Mouse (Mus musculus) hindbrain, embryonic 10.5 days (tissue): ENCODE measurements around the gene Tbk1. TPM values are rescaled to one million over a fixed set of nuclear protein-coding genes. Genes with fewer than 3 reads are reported as not detected.

Experiments
- DNase-seq: peaks from one replicate; pipeline ENCODE4 v3.0.0-alpha.2; 2017; ENCODE audit warnings: low spot score
- H3K27ac ChIP-seq: fragments of 300-500 bp; sonication (generic); 2 replicates; pipeline ENCODE4 v1.5.1; 2016; ENCODE audit warnings: mild to moderate bottlenecking, moderate library complexity
- H3K27me3 ChIP-seq: fragments of 300-500 bp; sonication (generic); 2 replicates; pipeline ENCODE4 v1.6.1; 2016; ENCODE audit warnings: mild to moderate bottlenecking; ENCODE audit not compliant: poor library complexity, insufficient read depth, severe bottlenecking
- H3K36me3 ChIP-seq: fragments of 300-500 bp; sonication (generic); 2 replicates; pipeline ENCODE4 v1.6.1; 2016; ENCODE audit warnings: mild to moderate bottlenecking, moderate library complexity
- H3K4me1 ChIP-seq: fragments of 300-500 bp; sonication (generic); replicated peaks from 2 replicates; pipeline ENCODE4 v1.6.1; 2016; ENCODE audit warnings: mild to moderate bottlenecking
- H3K4me3 ChIP-seq: fragments of 300-500 bp; sonication (generic); 2 replicates; pipeline ENCODE4 v1.5.1; 2016; ENCODE audit warnings: mild to moderate bottlenecking, moderate library complexity
- H3K9me3 ChIP-seq: fragments of 300-500 bp; sonication (generic); 2 replicates; pipeline ENCODE4 v1.6.1; 2016; ENCODE audit warnings: mild to moderate bottlenecking, moderate library complexity
- WGBS: fragments of 180-500 bp; shearing (Covaris S2); methylation state at CpG from one replicate; pipeline ENCODE4 v1.1.7; 2016; 5-methylcytosine and 5-hydroxymethylcytosine counted together
- polyA plus RNA-seq: library from polyadenylated mRNA; unstranded; fragments of >200 nt; fragmentation: Nextera tagmentation; extraction: Ambion mirVana; gene quantifications from 2 replicates; pipeline ENCODE4 v1.2.1, GENCODE M21; 2016

Gene Tbk1
- polyA plus RNA-seq, 1 experiment from 2014 or later: 30.6 TPM

DNA sequence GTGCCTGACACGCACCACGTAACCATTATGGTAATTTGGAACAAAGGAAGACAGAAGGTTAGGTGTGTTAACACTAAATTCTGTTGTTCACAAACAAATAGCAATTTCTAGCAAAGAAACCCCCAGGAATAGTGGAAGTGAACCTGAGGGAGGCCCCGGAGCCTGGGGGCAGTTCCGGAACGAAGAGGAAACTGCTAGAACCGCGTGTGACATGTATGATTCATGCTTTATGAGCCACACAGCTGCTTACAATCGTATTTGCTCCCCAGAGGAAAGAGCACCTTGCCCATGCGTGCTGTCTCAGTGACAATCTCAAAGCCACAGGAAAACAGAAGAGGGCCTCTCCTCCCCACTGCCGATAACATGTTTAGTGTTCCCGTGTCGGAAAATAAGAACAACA is 3.6 kb downstream of the Tbk1 start:
- Histone ChIP-seq H3K4me3 (no peak overlapping the region), H3K36me3 (peaks cover 50% of the 10 kb centered on the region), H3K4me1 (peaks cover 13% of the 10 kb centered on the region), H3K27ac (no peak overlapping the region), H3K27me3 (no peaks in the 10 kb centered on the region), H3K9me3 (no peaks in the 10 kb centered on the region)
- 96% methylated on average over 12 of the region's 12 CpGs for WGBS
- DNase-seq: no peak

DNA sequence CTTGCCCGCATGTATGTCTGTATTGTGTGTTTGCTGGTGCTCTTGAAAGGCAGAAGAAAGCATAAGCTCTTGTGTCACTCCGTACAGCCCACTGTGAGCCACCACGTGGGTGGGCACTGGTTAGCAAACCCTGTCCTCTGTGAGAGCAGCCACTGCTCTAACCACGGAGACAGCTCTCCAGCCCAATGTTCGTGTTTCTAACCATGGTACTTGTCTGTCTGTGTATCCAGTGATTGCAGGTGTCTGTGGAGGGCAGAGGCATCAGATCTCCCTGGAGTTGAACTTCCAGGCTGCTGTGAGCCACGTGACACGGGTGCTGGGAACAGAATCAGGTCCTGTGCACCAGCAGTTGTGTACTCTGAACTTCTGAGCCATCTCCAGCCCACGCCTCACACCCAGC is 4.3 kb downstream of the Tbk1 start:
- Histone ChIP-seq H3K9me3 (no peaks in the 10 kb centered on the region), H3K27ac (no peak overlapping the region), H3K36me3 (peaks cover 57% of the 10 kb centered on the region), H3K4me3 (no peak overlapping the region), H3K27me3 (no peaks in the 10 kb centered on the region), H3K4me1 (peaks cover 13% of the 10 kb centered on the region)
- WGBS: 95% methylated on average over 8 of the region's 8 CpGs
- DNase-seq: no peak

DNA sequence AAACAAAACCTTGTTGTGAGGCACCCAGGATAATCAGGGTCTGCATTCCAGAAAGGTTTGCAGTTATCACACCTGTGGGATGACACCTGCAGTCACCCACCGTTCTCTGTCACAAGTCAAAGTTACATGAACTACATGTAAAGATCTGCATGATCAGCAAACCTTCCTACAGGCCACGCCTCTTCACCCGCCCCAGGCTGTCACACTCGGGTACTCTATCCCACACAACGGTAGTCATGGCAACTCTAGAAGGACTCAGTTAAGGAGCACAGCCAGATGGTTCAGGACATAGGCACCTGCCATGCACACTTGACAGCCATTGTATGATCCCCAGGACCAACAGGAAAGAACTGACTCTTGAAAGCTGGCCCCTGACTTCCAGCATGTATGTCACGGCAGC is 5.2 kb downstream of the Tbk1 start:
- H3K27ac ChIP-seq: no peak overlapping the region
- WGBS: 74% methylated on average over 6 of the region's 6 CpGs
- DNase-seq: peak; percentile 12
- H3K4me1 ChIP-seq: peaks cover 13% of the 10 kb centered on the region
- H3K4me3 ChIP-seq: no peak overlapping the region
- no peaks in the 10 kb centered on the region for H3K9me3 ChIP-seq
- H3K27me3 ChIP-seq: no peaks in the 10 kb centered on the region
- peaks cover 59% of the 10 kb centered on the region for H3K36me3 ChIP-seq

- no peak for DNase-seq
- no peak overlapping the region for H3K27ac ChIP-seq
- no peak overlapping the region for H3K4me3 ChIP-seq
- WGBS: 98% methylated on average over 5 of the region's 5 CpGs
- H3K36me3 ChIP-seq: peaks cover 69% of the 10 kb centered on the region
- no peaks in the 10 kb centered on the region for H3K9me3 ChIP-seq
- peaks cover 6% of the 10 kb centered on the region for H3K4me1 ChIP-seq
- H3K27me3 ChIP-seq: no peaks in the 10 kb centered on the region
Measured at GRCm38 (mm10) chr10:121580381-121580780, 6.2 kb downstream of the Tbk1 start.

DNA sequence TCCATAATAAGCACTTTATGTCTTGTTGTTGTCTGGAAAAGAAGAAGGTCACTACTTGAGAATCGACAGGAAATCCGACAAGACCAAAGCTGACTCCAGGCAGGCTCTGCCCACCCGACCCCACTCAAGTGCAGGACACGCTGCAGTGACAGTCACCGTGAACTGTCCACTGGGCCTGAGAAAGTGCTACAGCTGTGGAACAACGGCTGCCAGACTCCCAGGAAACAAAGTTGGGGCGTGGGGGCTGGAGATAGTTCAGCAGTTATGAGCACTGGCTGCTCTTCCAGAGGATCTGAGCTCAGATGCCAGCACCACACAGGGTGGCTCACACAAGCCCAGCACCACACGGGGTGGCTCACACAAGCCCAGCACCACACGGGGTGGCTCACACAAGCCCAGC is 10.2 kb downstream of the Tbk1 start:
- H3K4me3 ChIP-seq: no peak overlapping the region
- H3K27ac ChIP-seq: no peak overlapping the region
- no peaks in the 10 kb centered on the region for H3K9me3 ChIP-seq
- no peak for DNase-seq
- peaks cover 67% of the 10 kb centered on the region for H3K36me3 ChIP-seq
- WGBS: 93% methylated on average over 9 of the region's 9 CpGs
- H3K27me3 ChIP-seq: no peaks in the 10 kb centered on the region
- H3K4me1 ChIP-seq: no peaks in the 10 kb centered on the region

GRCm38 (mm10) chr10:121571511-121572147 is 15.0 kb downstream of the Tbk1 start:
- Histone ChIP-seq H3K36me3 (peaks cover 71% of the 10 kb centered on the region), H3K27me3 (no peaks in the 10 kb centered on the region), H3K27ac (no peak overlapping the region), H3K4me3 (no peak overlapping the region), H3K9me3 (no peaks in the 10 kb centered on the region), H3K4me1 (peaks cover 17% of the 10 kb centered on the region)
- DNase-seq: no peak
- WGBS: 96% methylated on average over 22 of the region's 22 CpGs

DNA sequence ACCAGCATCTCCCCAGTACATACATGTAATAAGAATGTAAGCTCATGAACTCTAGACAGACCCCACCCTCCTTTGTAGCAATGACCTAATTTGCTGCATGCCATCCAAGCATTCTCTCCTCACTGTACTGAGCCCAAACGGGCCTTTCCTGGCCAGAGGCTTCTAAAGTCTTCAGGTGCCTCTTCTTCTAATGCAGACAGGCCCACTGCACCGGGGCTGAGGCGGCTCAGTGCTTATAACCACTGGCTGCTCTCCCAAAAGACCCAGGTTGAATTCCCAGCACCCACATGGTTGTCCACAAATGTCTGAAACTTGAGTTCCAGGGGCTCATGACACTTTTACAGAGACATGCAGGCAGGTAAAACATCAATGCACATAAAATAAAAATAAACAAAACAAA is 15.6 kb downstream of the Tbk1 start:
- Histone ChIP-seq H3K4me1 (peaks cover 17% of the 10 kb centered on the region), H3K9me3 (no peaks in the 10 kb centered on the region), H3K27me3 (no peaks in the 10 kb centered on the region), H3K4me3 (no peak overlapping the region), H3K36me3 (peaks cover 68% of the 10 kb centered on the region), H3K27ac (no peak overlapping the region)
- DNase-seq: no peak
- WGBS: 92% methylated on average over 3 of the region's 3 CpGs

DNA sequence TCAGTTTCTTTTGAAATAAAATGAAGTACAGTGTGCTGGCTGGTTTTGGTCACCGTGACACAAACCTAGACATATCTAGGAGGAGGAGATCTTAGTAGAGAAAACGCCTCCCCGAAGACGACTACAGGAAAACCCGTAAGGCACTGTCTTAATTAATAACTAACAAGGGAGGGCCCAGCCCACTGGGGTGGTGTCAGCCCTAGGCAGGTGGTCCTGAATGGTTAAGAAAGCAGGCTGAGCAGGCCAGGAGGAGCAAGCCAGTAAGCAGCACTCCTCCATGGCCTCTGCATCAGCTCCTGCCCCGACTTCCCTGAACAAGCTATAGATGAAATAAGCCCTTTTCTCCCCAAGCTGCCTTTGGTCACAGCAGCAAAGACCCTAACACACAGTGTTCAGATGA is 16.8 kb downstream of the Tbk1 start:
- Histone ChIP-seq H3K4me3 (no peak overlapping the region), H3K4me1 (peaks cover 17% of the 10 kb centered on the region), H3K27ac (no peak overlapping the region), H3K27me3 (no peaks in the 10 kb centered on the region), H3K9me3 (no peaks in the 10 kb centered on the region), H3K36me3 (peaks cover 68% of the 10 kb centered on the region)
- 82% methylated on average over 6 of the region's 6 CpGs for WGBS
- DNase-seq: no peak

GRCm38 (mm10) chr10:121569001-121569589 is 17.5 kb downstream of the Tbk1 start:
- 0 out of 2 replicates have a peak overlapping the region, but pooled peaks have one; percentile 30 for H3K4me3 ChIP-seq
- DNase-seq: peak; percentile 28
- H3K4me1 ChIP-seq: peaks cover 17% of the 10 kb centered on the region
- peak overlapping the region; percentile 41; the same call in 1 of the 2 replicates for H3K27ac ChIP-seq
- H3K36me3 ChIP-seq: peaks cover 68% of the 10 kb centered on the region
- no peaks in the 10 kb centered on the region for H3K9me3 ChIP-seq
- 11% methylated on average over 23 of the region's 23 CpGs for WGBS
- no peaks in the 10 kb centered on the region for H3K27me3 ChIP-seq

- Histone ChIP-seq H3K4me3 (0 out of 2 replicates have a peak overlapping the region, but pooled peaks have one; percentile 30), H3K9me3 (no peaks in the 10 kb centered on the region), H3K4me1 (peaks cover 17% of the 10 kb centered on the region), H3K27ac (no peak overlapping the region), H3K27me3 (no peaks in the 10 kb centered on the region), H3K36me3 (peaks cover 72% of the 10 kb centered on the region)
- 73% methylated on average over 7 of the region's 7 CpGs for WGBS
- no peak for DNase-seq
Measured at GRCm38 (mm10) chr10:121568534-121568933, 18.1 kb downstream of the Tbk1 start.

DNA sequence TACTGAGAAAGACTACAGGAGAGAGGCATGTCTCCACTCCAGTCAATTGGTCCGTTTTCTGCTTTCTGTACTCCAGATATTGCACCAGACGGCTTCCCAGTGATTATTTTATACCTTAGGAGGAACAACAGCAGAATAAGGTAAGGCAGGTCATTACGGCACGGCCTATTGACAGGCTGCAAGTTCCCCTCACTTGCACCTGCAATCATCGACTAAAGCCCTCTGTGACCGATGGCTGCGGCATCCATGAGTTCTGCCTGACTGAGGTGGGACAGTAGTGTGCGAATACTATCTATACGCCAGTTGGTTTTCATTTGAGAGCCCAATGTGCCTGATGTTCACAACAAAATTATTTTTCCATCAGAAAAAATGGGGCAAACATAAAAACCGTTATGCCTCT is 18.6 kb downstream of the Tbk1 start:
- H3K27ac ChIP-seq: no peak overlapping the region
- H3K27me3 ChIP-seq: no peaks in the 10 kb centered on the region
- 96% methylated on average over 10 of the region's 10 CpGs for WGBS
- DNase-seq: no peak
- H3K4me1 ChIP-seq: peaks cover 17% of the 10 kb centered on the region
- no peaks in the 10 kb centered on the region for H3K9me3 ChIP-seq
- no peak overlapping the region for H3K4me3 ChIP-seq
- H3K36me3 ChIP-seq: peaks cover 77% of the 10 kb centered on the region

DNA sequence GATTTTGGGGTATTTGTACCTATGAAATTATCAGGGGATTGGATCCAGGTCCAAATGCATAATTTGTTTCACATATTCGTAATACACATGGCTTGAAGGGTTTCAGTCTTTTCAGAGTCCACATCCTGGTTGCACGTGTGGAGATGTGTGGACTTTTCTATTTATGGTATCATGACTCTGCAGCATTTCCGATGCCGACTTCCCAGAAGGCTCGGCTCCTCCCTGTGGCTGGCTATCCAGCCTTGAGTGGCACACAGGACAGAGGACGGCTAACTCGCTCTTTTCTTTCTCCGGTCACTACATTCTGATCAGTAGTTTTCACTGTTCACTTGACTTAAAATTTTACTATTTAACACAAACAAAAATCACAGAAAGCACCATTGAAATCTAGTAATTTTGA is 22.1 kb downstream of the Tbk1 start:
- no peak for DNase-seq
- no peak overlapping the region for H3K4me3 ChIP-seq
- peaks cover 10% of the 10 kb centered on the region for H3K4me1 ChIP-seq
- H3K9me3 ChIP-seq: no peaks in the 10 kb centered on the region
- no peak overlapping the region for H3K27ac ChIP-seq
- H3K36me3 ChIP-seq: peaks cover 79% of the 10 kb centered on the region
- WGBS: 93% methylated on average over 8 of the region's 8 CpGs
- no peaks in the 10 kb centered on the region for H3K27me3 ChIP-seq

DNA sequence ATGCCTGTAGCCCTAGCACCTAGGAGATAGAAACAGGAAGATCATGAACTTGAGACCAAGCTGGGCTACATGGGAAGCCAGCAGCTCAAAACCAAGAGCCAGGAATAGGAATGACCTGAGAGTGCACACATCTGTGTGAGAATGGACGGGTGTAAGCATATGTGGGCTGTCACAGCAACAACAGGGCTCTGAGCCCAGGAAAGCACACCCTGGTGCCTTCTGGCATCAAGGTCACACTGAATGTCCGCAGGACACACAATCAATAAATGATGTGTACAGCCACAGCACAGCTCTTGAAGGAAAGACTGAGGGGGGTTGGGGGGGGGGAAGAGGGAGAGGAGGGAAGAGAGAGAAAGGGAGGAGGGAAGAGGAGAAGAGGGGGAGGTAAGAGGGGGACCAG is 28.4 kb downstream of the Tbk1 start:
- Histone ChIP-seq H3K4me3 (no peak overlapping the region), H3K4me1 (no peaks in the 10 kb centered on the region), H3K27ac (no peak overlapping the region), H3K36me3 (peaks cover 94% of the 10 kb centered on the region), H3K27me3 (no peaks in the 10 kb centered on the region), H3K9me3 (no peaks in the 10 kb centered on the region)
- 81% methylated on average over 2 of the region's 2 CpGs for whole genome bisulfite sequencing
- DNase-seq: no peak
